Mouse (Mus musculus) ovary, postnatal 36 days (tissue): ENCODE results near the gene Ivd.
A peak's percentile ranks its signal among the peaks of the same experiment; 100 is the strongest.

Experiments used
- DNase-seq: peaks from one replicate; pipeline ENCODE4 v3.0.0; 2022; ENCODE audit warnings: low spot score, mixed read lengths

Ivd gene

GRCm38 (mm10) chr2:118910605-118911278 lies 49.0 kb downstream of the Ivd start:
- DNase-seq, result no peak

- DNase-seq, result no peak
Observed at GRCm38 (mm10) chr2:118912706-118913105, 51.0 kb downstream of the Ivd start.

DNA sequence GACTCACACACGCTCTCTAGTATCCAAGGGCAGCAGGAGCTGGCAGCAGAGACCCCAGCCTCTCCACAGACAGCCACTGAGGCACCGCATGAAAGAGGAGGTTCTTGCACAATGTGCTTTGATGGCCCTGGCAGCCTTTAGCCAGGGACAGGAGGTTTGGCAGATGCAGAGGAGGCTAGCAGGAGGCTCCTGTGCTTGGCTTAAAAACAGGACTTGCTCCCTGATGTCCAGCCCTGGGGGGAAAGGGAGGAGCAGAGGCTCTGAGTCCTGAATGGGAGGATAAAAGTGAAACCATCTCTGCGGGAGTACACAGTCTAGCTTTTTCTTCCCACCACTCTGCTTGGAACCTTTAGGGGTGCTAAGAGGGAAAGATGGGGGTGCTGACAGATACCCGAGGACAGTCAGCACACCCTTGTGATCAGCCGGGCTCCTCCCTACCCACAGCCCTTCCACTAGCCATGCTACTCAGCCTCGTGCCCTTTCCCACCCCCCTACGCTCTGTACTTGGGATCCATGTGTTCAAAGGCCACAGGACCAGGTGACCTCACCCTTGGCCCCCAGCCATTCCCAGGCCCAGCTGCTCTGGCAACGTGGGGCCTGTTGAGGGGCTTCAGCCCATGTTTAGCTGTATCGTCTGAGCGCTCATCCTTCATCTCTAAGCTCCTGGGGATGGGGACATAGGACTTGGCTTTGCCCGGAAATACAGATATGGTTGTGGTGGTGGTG lies 52.0 kb downstream of the Ivd start:
- DNase-seq, result no peak

GRCm38 (mm10) chr2:118914685-118915084 lies 52.9 kb downstream of the Ivd start:
- no peak for DNase-seq

DNA sequence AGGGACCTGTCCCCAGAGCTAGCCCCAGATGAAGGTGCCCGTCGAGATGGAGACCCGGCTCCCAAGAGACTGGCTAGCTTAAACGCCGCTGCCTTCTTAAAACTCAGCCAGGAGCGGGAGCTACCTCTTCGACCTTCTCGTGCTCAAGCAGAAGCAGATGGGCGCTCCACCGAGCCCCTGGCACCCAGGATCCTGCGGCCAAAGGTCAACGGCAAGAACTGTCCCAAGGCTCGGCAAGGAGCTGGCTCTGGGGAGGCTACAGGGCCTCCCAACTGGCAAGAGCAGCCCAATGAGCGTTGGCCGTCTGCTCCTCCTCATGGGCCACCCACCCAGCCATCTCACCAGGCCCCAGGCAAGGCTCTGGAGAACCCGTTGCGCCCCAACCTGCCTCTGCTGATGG lies 54.7 kb downstream of the Ivd start:
- DNase-seq, result no peak

GRCm38 (mm10) chr2:118918543-118918942 lies 56.8 kb downstream of the Ivd start:
- DNase-seq, result no peak

GRCm38 (mm10) chr2:118920428-118920827 lies 58.7 kb downstream of the Ivd start:
- DNase-seq, result no peak

DNA sequence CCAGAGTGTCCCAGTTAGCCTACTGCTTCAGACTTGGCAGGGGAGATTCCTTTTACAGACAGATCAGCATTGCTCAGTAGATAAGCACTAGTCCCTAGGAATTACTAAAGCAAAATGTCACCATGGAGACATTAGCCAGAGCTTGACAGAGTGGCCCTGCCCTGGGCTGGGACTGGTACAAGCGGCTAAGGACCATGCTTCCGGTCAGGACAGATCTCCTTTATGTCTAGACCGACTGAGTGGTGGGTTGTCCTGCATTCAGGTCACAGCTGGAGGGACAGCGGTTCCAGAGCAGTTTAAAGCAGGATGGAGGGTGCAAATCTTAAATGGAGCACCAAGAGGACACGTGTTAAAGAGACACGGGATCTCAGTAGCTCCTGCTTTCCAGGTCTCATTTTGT lies 64.2 kb downstream of the Ivd start:
- DNase-seq, result no peak

DNA sequence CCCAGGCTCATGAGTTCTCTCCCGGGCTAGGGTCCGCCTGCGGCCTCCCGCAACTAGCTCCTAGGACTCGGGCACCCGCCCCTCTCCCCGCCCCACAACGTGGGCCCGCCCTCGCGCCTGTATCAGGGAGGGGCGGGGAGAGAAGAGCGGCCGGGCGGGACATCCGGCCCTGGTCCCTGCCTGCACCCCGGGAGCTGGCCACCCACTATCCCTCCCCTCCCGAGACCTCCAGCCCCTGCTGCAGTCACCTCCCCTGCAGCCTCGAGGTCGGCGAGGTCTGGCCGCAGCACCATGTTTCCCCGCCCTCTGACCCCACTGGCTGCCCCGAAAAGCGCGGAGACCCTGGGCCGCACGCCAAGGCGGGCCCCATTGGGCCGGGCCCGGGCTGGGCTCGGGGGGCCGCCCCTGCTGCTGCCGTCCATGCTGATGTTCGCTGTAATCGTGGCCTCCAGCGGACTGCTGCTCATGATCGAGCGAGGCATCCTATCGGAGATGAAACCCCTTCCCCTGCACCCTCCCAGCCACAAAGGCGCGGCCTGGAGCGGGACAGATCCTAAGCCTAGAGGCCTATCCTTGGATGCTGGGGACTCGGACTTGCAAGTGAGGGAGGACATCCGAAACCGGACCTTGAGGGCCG lies 64.7 kb downstream of the Ivd start, which contains the start of gene Chst14:
TSS of gene Chst14 (plus strand) at position 136 of the 637 bp plus-strand sequence.
- DNase-seq, result peak; percentile 84

GRCm38 (mm10) chr2:118926998-118927739 lies 65.4 kb downstream of the Ivd start:
- no peak for DNase-seq
